Mouse (Mus musculus) midbrain, embryonic 13.5 days (tissue): ENCODE measurements around the gene Slc16a4. TPM values are rescaled to one million over a fixed set of nuclear protein-coding genes. Genes with fewer than 3 reads are reported as not detected.
A peak's percentile ranks its signal among the peaks of the same experiment; 100 is the strongest.

ENCODE experiments used
- ATAC-seq: fragments of 200-750 bp; cut with Nextera tagmentation; 2 replicates; pipeline ENCODE4 v1.8.0; 2017; ENCODE audit warnings: mild to moderate bottlenecking, moderate TSS enrichment, moderate library complexity
- H3K27ac ChIP-seq: fragments of 300-500 bp; sonication (generic); 2 replicates; pipeline ENCODE4 v1.5.1; 2015; ENCODE audit warnings: inconsistent platforms, mild to moderate bottlenecking, moderate library complexity
- H3K27me3 ChIP-seq: fragments of 300-500 bp; sonication (generic); 2 replicates; pipeline ENCODE4 v1.6.1; 2015; ENCODE audit warnings: mild to moderate bottlenecking, inconsistent platforms
- H3K36me3 ChIP-seq: fragments of 300-500 bp; sonication (generic); 2 replicates; pipeline ENCODE4 v1.6.1; 2015; ENCODE audit warnings: mild to moderate bottlenecking, inconsistent platforms
- H3K4me1 ChIP-seq: fragments of 300-500 bp; sonication (generic); replicated peaks from 2 replicates; pipeline ENCODE4 v1.6.1; 2015; ENCODE audit warnings: inconsistent platforms
- H3K4me2 ChIP-seq: fragments of 300-500 bp; sonication (generic); replicated peaks from 2 replicates; pipeline ENCODE4 v1.6.1; 2015; ENCODE audit warnings: moderate library complexity, mild to moderate bottlenecking, inconsistent platforms
- H3K4me3 ChIP-seq: fragments of 300-500 bp; sonication (generic); replicated peaks from 2 replicates; pipeline ENCODE4 v1.5.1; 2015; ENCODE audit warnings: mild to moderate bottlenecking, inconsistent platforms
- H3K9ac ChIP-seq: fragments of 300-500 bp; sonication (generic); replicated peaks from 2 replicates; pipeline ENCODE4 v1.6.1; 2015; ENCODE audit warnings: mild to moderate bottlenecking, inconsistent platforms
- H3K9me3 ChIP-seq: fragments of 300-500 bp; sonication (generic); 2 replicates; pipeline ENCODE4 v1.6.1; 2016; ENCODE audit warnings: mild to moderate bottlenecking, inconsistent platforms
- WGBS: fragments of 180-500 bp; shearing (Covaris S2); methylation state at CpG from one replicate; pipeline ENCODE4 v1.1.7; 2015; 5-methylcytosine and 5-hydroxymethylcytosine counted together
- polyA plus RNA-seq: library from polyadenylated mRNA; unstranded; fragments of >200 nt; fragmentation: Nextera tagmentation; extraction: Ambion mirVana; gene quantifications from 2 replicates; pipeline ENCODE4 v1.2.1, GENCODE M21; 2015

The Slc16a4 gene
- polyA plus RNA-seq, 1 experiment from 2014 or later, result 2.1 TPM

GRCm38 (mm10) chr3:107321141-107321540 lies 30.1 kb downstream of the Slc16a4 start:
- H3K4me3 ChIP-seq, result no peak overlapping the region
- peaks cover 15% of the 10 kb centered on the region for H3K36me3 ChIP-seq
- H3K4me2 ChIP-seq, result no peak overlapping the region
- peaks cover 50% of the 10 kb centered on the region for H3K4me1 ChIP-seq
- no peak overlapping the region for H3K9ac ChIP-seq
- WGBS, result 93% methylated on average over 2 of the region's 2 CpGs
- no peaks in the 10 kb centered on the region for H3K9me3 ChIP-seq
- no peak for ATAC-seq
- no peak overlapping the region for H3K27ac ChIP-seq
- H3K27me3 ChIP-seq, result no peaks in the 10 kb centered on the region

GRCm38 (mm10) chr3:107321776-107322175 lies 30.7 kb downstream of the Slc16a4 start:
- no peaks in the 10 kb centered on the region for H3K27me3 ChIP-seq
- no peak overlapping the region for H3K4me2 ChIP-seq
- no peak overlapping the region for H3K9ac ChIP-seq
- ATAC-seq, result no peak
- H3K9me3 ChIP-seq, result no peaks in the 10 kb centered on the region
- H3K4me1 ChIP-seq, result peaks cover 53% of the 10 kb centered on the region
- H3K36me3 ChIP-seq, result peaks cover 15% of the 10 kb centered on the region
- no peak overlapping the region for H3K4me3 ChIP-seq
- H3K27ac ChIP-seq, result no peak overlapping the region

GRCm38 (mm10) chr3:107326442-107326841 lies 35.4 kb downstream of the Slc16a4 start:
- peaks cover 73% of the 10 kb centered on the region for H3K4me1 ChIP-seq
- H3K9me3 ChIP-seq, result no peaks in the 10 kb centered on the region
- peaks cover 27% of the 10 kb centered on the region for H3K36me3 ChIP-seq
- no peak overlapping the region for H3K4me3 ChIP-seq
- H3K27me3 ChIP-seq, result no peaks in the 10 kb centered on the region
- no peak for ATAC-seq
- no peak overlapping the region for H3K27ac ChIP-seq
- H3K4me2 ChIP-seq, result no peak overlapping the region
- H3K9ac ChIP-seq, result no peak overlapping the region
- WGBS, result 91% methylated on average over 1 of the region's 1 CpGs

GRCm38 (mm10) chr3:107330503-107331424 lies 39.7 kb downstream of the Slc16a4 start:
- peak overlapping the region; percentile 84 for H3K4me2 ChIP-seq
- no peak for ATAC-seq
- peaks cover 48% of the 10 kb centered on the region for H3K4me1 ChIP-seq
- H3K27me3 ChIP-seq, result no peaks in the 10 kb centered on the region
- no peaks in the 10 kb centered on the region for H3K9me3 ChIP-seq
- H3K36me3 ChIP-seq, result peaks cover 16% of the 10 kb centered on the region
- peak overlapping the region; percentile 57 for H3K9ac ChIP-seq
- peak overlapping the region; percentile 83 for H3K4me3 ChIP-seq
- WGBS, result 83% methylated on average over 28 of the region's 28 CpGs
- no peak overlapping the region for H3K27ac ChIP-seq

- Histone ChIP-seq H3K27ac (peak overlapping the region; percentile 88; the same call in 1 of the 2 replicates), H3K4me1 (peaks cover 42% of the 10 kb centered on the region), H3K4me3 (peak overlapping the region; percentile 83), H3K9ac (peak overlapping the region; percentile 82), H3K9me3 (no peaks in the 10 kb centered on the region), H3K36me3 (peaks cover 16% of the 10 kb centered on the region), H3K27me3 (no peaks in the 10 kb centered on the region), H3K4me2 (peak overlapping the region; percentile 84)
- no peak for ATAC-seq
- 22% methylated on average over 17 of the region's 17 CpGs for WGBS
These were observed 40.7 kb downstream of the Slc16a4 start for GRCm38 (mm10) chr3:107331746-107332126.

GRCm38 (mm10) chr3:107332127-107332959 lies 41.3 kb downstream of the Slc16a4 start:
- Histone ChIP-seq H3K36me3 (peaks cover 16% of the 10 kb centered on the region), H3K27me3 (no peaks in the 10 kb centered on the region), H3K4me1 (peaks cover 40% of the 10 kb centered on the region), H3K4me2 (peak overlapping the region; percentile 84), H3K9ac (peak overlapping the region; percentile 82), H3K9me3 (no peaks in the 10 kb centered on the region), H3K4me3 (peak overlapping the region; percentile 83), H3K27ac (peak overlapping the region; percentile 88)
- under 1% methylated on average over 74 of the region's 75 CpGs for WGBS
- ATAC-seq, result peak; percentile 2

GRCm38 (mm10) chr3:107332960-107333380 lies 41.9 kb downstream of the Slc16a4 start:
- ATAC-seq, result peak; percentile 97
- Histone ChIP-seq H3K4me1 (peaks cover 37% of the 10 kb centered on the region), H3K27ac (peak overlapping the region; percentile 94), H3K27me3 (no peaks in the 10 kb centered on the region), H3K9ac (peak overlapping the region; percentile 82), H3K4me2 (peak overlapping the region; percentile 84), H3K9me3 (no peaks in the 10 kb centered on the region), H3K36me3 (peaks cover 16% of the 10 kb centered on the region), H3K4me3 (peak overlapping the region; percentile 83)
- under 1% methylated on average over 37 of the region's 37 CpGs for WGBS

GRCm38 (mm10) chr3:107333381-107334201 lies 42.6 kb downstream of the Slc16a4 start, which contains the start of gene Rbm15:
Gene Rbm15, minus strand, starts transcription at chr3:107333673.
- H3K4me1 ChIP-seq, result peaks cover 35% of the 10 kb centered on the region
- no peaks in the 10 kb centered on the region for H3K9me3 ChIP-seq
- H3K36me3 ChIP-seq, result peaks cover 16% of the 10 kb centered on the region
- peak within 1 kb of the TSS; percentile 94 for H3K27ac ChIP-seq
- H3K4me2 ChIP-seq, result peak within 1 kb of the TSS; percentile 84
- WGBS, result under 1% methylated on average over 62 of the region's 62 CpGs
- no peaks in the 10 kb centered on the region for H3K27me3 ChIP-seq
- ATAC-seq, result peak; percentile 95
- H3K9ac ChIP-seq, result peak within 1 kb of the TSS; percentile 85
- H3K4me3 ChIP-seq, result peak within 1 kb of the TSS; percentile 83

- H3K9ac ChIP-seq, result peak overlapping the region; percentile 85
- no peaks in the 10 kb centered on the region for H3K27me3 ChIP-seq
- WGBS, result 11% methylated on average over 12 of the region's 12 CpGs
These were observed 43.3 kb downstream of the Slc16a4 start for GRCm38 (mm10) chr3:107334202-107334934.

GRCm38 (mm10) chr3:107343971-107344370 lies 52.9 kb downstream of the Slc16a4 start:
- Histone ChIP-seq H3K4me1 (peaks cover 4% of the 10 kb centered on the region; the same call in 1 of the 2 replicates), H3K27ac (no peak overlapping the region), H3K27me3 (no peaks in the 10 kb centered on the region), H3K4me2 (no peak overlapping the region), H3K9me3 (no peaks in the 10 kb centered on the region), H3K4me3 (no peak overlapping the region), H3K36me3 (no peaks in the 10 kb centered on the region), H3K9ac (no peak overlapping the region)
- 59% methylated on average over 3 of the region's 3 CpGs for WGBS
- no peak for ATAC-seq

More at GRCm38 (mm10) chr3:107334202-107334934, 43.3 kb downstream of the Slc16a4 start:
- Histone ChIP-seq H3K9me3 (no peaks in the 10 kb centered on the region), H3K4me1 (peaks cover 29% of the 10 kb centered on the region), H3K4me3 (peak overlapping the region; percentile 83), H3K4me2 (peak overlapping the region; percentile 75), H3K36me3 (peaks cover 16% of the 10 kb centered on the region), H3K27ac (peak overlapping the region; percentile 94)
- no peak for ATAC-seq
